Mouse (Mus musculus): ENCODE measurements around the gene AI413582. TPM values are rescaled to one million over a fixed set of nuclear protein-coding genes. Genes with fewer than 3 reads are reported as not detected.

AI413582 gene
- polyA plus RNA-seq, 1 experiment from 2014 or later = 35.3 TPM

GRCm38 (mm10) chr17:27554062-27554960 is 11.2 kb downstream of the AI413582 start:
- H3K9ac ChIP-seq = peak overlapping the region; percentile 50
- no peaks in the 10 kb centered on the region for H3K36me3 ChIP-seq
- H3K27ac ChIP-seq (replicated peaks) = peak overlapping the region; percentile 94
- 45% methylated on average over 20 of the region's 20 CpGs for WGBS
- H3K9me3 ChIP-seq (replicated peaks) = no peaks in the 10 kb centered on the region
- peaks cover 39% of the 10 kb centered on the region for H3K4me1 ChIP-seq
- peak overlapping the region; percentile 63 for H3K4me3 ChIP-seq (replicated peaks)
- no peaks in the 10 kb centered on the region for H3K27me3 ChIP-seq
- peak overlapping the region; percentile 70 for H3K4me2 ChIP-seq (replicated peaks)
- ATAC-seq (ENCODE audit: insufficient number of reproducible peaks, low FRiP score, low TSS enrichment, low read depth) = no peak

- no peak overlapping the region for H3K27ac ChIP-seq (replicated peaks)
- no peak overlapping the region for H3K9ac ChIP-seq
- no peaks in the 10 kb centered on the region for H3K36me3 ChIP-seq
- no peak for ATAC-seq (ENCODE audit: insufficient number of reproducible peaks, low FRiP score, low TSS enrichment, low read depth)
- H3K4me2 ChIP-seq (replicated peaks) = no peak overlapping the region
- WGBS = 72% methylated on average over 23 of the region's 23 CpGs
- H3K27me3 ChIP-seq = no peaks in the 10 kb centered on the region
- H3K4me1 ChIP-seq = peaks cover 21% of the 10 kb centered on the region
- H3K4me3 ChIP-seq (replicated peaks) = no peak overlapping the region
- no peaks in the 10 kb centered on the region for H3K9me3 ChIP-seq (replicated peaks)
These were observed 13.0 kb downstream of the AI413582 start for GRCm38 (mm10) chr17:27552215-27553201.

- Histone ChIP-seq H3K9me3 (replicated peaks) (no peaks in the 10 kb centered on the region), H3K27ac (replicated peaks) (no peak overlapping the region), H3K36me3 (no peaks in the 10 kb centered on the region), H3K27me3 (no peaks in the 10 kb centered on the region), H3K4me1 (peaks cover 18% of the 10 kb centered on the region), H3K4me3 (replicated peaks) (no peak overlapping the region), H3K4me2 (replicated peaks) (no peak overlapping the region), H3K9ac (no peak overlapping the region)
- 54% methylated on average over 10 of the region's 10 CpGs for WGBS
- ATAC-seq (ENCODE audit: insufficient number of reproducible peaks, low FRiP score, low TSS enrichment, low read depth) = no peak
These were observed 14.1 kb downstream of the AI413582 start for GRCm38 (mm10) chr17:27551393-27551940.

GRCm38 (mm10) chr17:27549234-27549633 is 16.3 kb downstream of the AI413582 start:
- H3K4me3 ChIP-seq (replicated peaks) = no peak overlapping the region
- H3K27ac ChIP-seq (replicated peaks) = no peak overlapping the region
- H3K36me3 ChIP-seq = no peaks in the 10 kb centered on the region
- H3K9ac ChIP-seq = no peak overlapping the region
- no peaks in the 10 kb centered on the region for H3K27me3 ChIP-seq
- no peaks in the 10 kb centered on the region for H3K9me3 ChIP-seq (replicated peaks)
- H3K4me2 ChIP-seq (replicated peaks) = no peak overlapping the region
- no peaks in the 10 kb centered on the region for H3K4me1 ChIP-seq
- no peak for ATAC-seq (ENCODE audit: insufficient number of reproducible peaks, low FRiP score, low TSS enrichment, low read depth)
- WGBS = 61% methylated on average over 8 of the region's 8 CpGs

- no peaks in the 10 kb centered on the region for H3K36me3 ChIP-seq
- H3K27ac ChIP-seq (replicated peaks) = no peak overlapping the region
- H3K27me3 ChIP-seq = no peaks in the 10 kb centered on the region
- no peak overlapping the region for H3K4me2 ChIP-seq (replicated peaks)
- no peak overlapping the region for H3K9ac ChIP-seq
- H3K9me3 ChIP-seq (replicated peaks) = no peaks in the 10 kb centered on the region
- 58% methylated on average over 9 of the region's 9 CpGs for WGBS
- no peaks in the 10 kb centered on the region for H3K4me1 ChIP-seq
- ATAC-seq (ENCODE audit: insufficient number of reproducible peaks, low FRiP score, low TSS enrichment, low read depth) = no peak
- no peak overlapping the region for H3K4me3 ChIP-seq (replicated peaks)
These were observed 18.2 kb downstream of the AI413582 start for GRCm38 (mm10) chr17:27547253-27547868.

- no peak for ATAC-seq (ENCODE audit: insufficient number of reproducible peaks, low FRiP score, low TSS enrichment, low read depth)
- H3K4me2 ChIP-seq (replicated peaks) = no peak overlapping the region
- H3K4me1 ChIP-seq = no peaks in the 10 kb centered on the region
- H3K27ac ChIP-seq (replicated peaks) = no peak overlapping the region
- WGBS = 66% methylated on average over 7 of the region's 7 CpGs
- H3K9me3 ChIP-seq (replicated peaks) = no peaks in the 10 kb centered on the region
- H3K4me3 ChIP-seq (replicated peaks) = no peak overlapping the region
- no peaks in the 10 kb centered on the region for H3K36me3 ChIP-seq
- H3K27me3 ChIP-seq = no peaks in the 10 kb centered on the region
- H3K9ac ChIP-seq = no peak overlapping the region
These were observed 18.9 kb downstream of the AI413582 start for GRCm38 (mm10) chr17:27546574-27547085.

- Histone ChIP-seq H3K4me3 (replicated peaks) (no peak overlapping the region), H3K9me3 (replicated peaks) (no peaks in the 10 kb centered on the region), H3K9ac (no peak overlapping the region), H3K4me1 (no peaks in the 10 kb centered on the region), H3K27me3 (no peaks in the 10 kb centered on the region), H3K36me3 (no peaks in the 10 kb centered on the region), H3K27ac (replicated peaks) (no peak overlapping the region), H3K4me2 (replicated peaks) (no peak overlapping the region)
- 49% methylated on average over 12 of the region's 12 CpGs for WGBS
- ATAC-seq (ENCODE audit: insufficient number of reproducible peaks, low FRiP score, low TSS enrichment, low read depth) = no peak
These were observed 19.6 kb downstream of the AI413582 start for GRCm38 (mm10) chr17:27545991-27546390.

- Histone ChIP-seq H3K27me3 (no peaks in the 10 kb centered on the region), H3K4me3 (replicated peaks) (no peak overlapping the region), H3K36me3 (no peaks in the 10 kb centered on the region), H3K27ac (replicated peaks) (no peak overlapping the region), H3K4me2 (replicated peaks) (no peak overlapping the region), H3K9me3 (replicated peaks) (no peaks in the 10 kb centered on the region), H3K9ac (no peak overlapping the region), H3K4me1 (no peaks in the 10 kb centered on the region)
- WGBS = 79% methylated on average over 11 of the region's 11 CpGs
- ATAC-seq (ENCODE audit: insufficient number of reproducible peaks, low FRiP score, low TSS enrichment, low read depth) = no peak
These were observed 21.0 kb downstream of the AI413582 start for GRCm38 (mm10) chr17:27544551-27544950.

- Histone ChIP-seq H3K4me1 (no peaks in the 10 kb centered on the region), H3K9me3 (replicated peaks) (no peaks in the 10 kb centered on the region), H3K36me3 (no peaks in the 10 kb centered on the region), H3K9ac (no peak overlapping the region), H3K27me3 (no peaks in the 10 kb centered on the region), H3K27ac (replicated peaks) (no peak overlapping the region), H3K4me2 (replicated peaks) (no peak overlapping the region), H3K4me3 (replicated peaks) (no peak overlapping the region)
- ATAC-seq (ENCODE audit: insufficient number of reproducible peaks, low FRiP score, low TSS enrichment, low read depth) = no peak
- WGBS = 71% methylated on average over 3 of the region's 3 CpGs
These were observed 23.6 kb downstream of the AI413582 start for GRCm38 (mm10) chr17:27541984-27542383.

- no peaks in the 10 kb centered on the region for H3K9me3 ChIP-seq (replicated peaks)
- no peak for ATAC-seq (ENCODE audit: insufficient number of reproducible peaks, low FRiP score, low TSS enrichment, low read depth)
- H3K4me2 ChIP-seq (replicated peaks) = no peak overlapping the region
- H3K4me3 ChIP-seq (replicated peaks) = no peak overlapping the region
- H3K27ac ChIP-seq (replicated peaks) = no peak overlapping the region
- H3K27me3 ChIP-seq = no peaks in the 10 kb centered on the region
- WGBS = 52% methylated on average over 2 of the region's 2 CpGs
- H3K9ac ChIP-seq = no peak overlapping the region
- no peaks in the 10 kb centered on the region for H3K4me1 ChIP-seq
- H3K36me3 ChIP-seq = no peaks in the 10 kb centered on the region
These were observed 24.3 kb downstream of the AI413582 start for GRCm38 (mm10) chr17:27541261-27541660.
